Mouse (Mus musculus): ENCODE measurements at regions not wholly inside any gene's neighbourhood (a gene's known extent, or its start where the extent isn't known, plus 50 kb on each side); places are given as distances from the start of the nearest gene placed in this dataset.

GRCm38 (mm10) chr13:16100253-16100652 lies 88.6 kb downstream of the Inhba start:
- no peak for DNase-seq

DNA sequence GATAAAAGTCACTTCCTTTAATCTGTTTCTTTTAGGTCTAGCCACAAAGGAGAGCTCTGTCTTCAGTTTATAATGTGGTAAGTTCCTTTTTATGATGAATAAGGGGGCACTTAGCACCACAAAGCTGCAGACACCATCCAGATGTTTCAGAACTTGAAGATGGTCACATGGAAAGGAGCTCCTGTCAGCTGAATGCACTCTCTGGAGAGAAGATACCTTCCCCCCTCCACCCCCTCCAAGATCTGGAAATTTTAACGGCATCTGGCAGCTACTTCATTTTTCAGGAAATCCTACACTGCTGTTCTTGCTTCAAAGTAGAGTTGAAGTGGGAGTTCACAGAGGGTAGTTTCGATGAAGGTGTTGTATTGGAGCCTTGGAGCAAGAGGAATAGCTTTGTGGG lies 103.2 kb downstream of the Inhba start:
- no peak for DNase-seq

GRCm38 (mm10) chr13:16146686-16147085 lies 135.0 kb downstream of the Inhba start:
- no peak for DNase-seq

GRCm38 (mm10) chr13:16154926-16155325 lies 143.3 kb downstream of the Inhba start:
- no peak for DNase-seq

GRCm38 (mm10) chr13:16165204-16165894 lies 153.7 kb downstream of the Inhba start:
- no peak for DNase-seq

DNA sequence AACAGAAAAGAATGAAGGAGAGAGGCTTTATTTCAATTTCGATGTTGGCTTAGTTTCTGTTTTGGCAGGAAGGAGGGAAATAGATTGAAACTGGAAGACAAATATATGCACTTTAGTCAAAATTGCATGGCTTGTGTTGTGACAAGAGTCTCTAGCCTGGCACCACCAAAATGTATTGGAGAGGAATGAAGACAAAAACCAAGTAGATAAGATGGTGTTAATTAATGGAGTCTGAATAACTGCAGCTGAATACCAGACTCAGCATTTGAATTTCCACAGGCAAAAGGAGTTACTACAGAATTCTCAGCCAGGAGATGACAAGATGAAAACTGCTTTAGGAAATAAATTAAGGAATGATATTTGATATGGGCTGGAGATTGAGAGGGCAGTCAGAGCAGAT lies 185.0 kb downstream of the Inhba start:
- DNase-seq = no peak

GRCm38 (mm10) chr13:16200046-16200445 lies 188.4 kb downstream of the Inhba start:
- no peak for DNase-seq

- DNase-seq = no peak
Measured at GRCm38 (mm10) chr13:16203147-16203546, 191.5 kb downstream of the Inhba start.

DNA sequence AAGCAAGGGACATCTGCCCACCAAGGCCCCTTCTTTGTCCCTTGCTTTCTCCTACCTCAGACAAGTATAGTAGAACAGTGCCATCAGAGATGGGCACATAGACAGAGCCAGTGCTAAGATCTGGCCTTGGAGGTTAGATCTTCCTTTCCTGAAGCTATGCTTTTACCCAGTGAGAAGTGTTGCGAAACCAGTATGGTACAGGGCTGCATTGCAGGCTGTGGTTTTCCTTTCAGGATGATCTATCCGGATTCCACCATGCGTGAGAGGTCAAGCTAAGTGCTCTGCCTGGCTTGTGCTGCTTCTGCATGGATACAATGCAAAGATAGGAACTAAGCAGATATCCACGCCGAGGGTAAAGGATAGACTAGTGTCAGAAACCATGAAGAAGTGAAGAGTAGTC lies 192.4 kb downstream of the Inhba start:
- DNase-seq = no peak

GRCm38 (mm10) chr13:16211482-16211881 lies 199.8 kb downstream of the Inhba start:
- no peak for DNase-seq

DNA sequence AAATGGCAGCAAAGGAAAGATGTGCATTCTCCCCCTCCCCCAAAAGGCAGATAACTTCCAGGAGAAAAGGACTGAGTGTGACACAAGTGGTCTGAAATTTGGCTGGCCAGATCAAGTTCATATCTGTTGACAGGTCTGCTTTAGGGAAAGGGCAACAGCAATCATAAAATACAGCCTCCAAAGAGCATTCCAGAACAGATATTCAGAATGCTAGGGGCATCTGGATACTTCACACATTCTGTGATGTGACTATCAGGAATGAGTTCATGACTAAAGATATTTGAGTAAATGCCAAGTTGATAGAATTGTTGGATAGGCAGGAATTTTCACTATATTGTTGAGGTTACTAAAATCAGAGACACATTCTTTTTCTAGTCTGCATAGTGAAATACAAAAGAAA lies 208.2 kb downstream of the Inhba start:
- no peak for DNase-seq

DNA sequence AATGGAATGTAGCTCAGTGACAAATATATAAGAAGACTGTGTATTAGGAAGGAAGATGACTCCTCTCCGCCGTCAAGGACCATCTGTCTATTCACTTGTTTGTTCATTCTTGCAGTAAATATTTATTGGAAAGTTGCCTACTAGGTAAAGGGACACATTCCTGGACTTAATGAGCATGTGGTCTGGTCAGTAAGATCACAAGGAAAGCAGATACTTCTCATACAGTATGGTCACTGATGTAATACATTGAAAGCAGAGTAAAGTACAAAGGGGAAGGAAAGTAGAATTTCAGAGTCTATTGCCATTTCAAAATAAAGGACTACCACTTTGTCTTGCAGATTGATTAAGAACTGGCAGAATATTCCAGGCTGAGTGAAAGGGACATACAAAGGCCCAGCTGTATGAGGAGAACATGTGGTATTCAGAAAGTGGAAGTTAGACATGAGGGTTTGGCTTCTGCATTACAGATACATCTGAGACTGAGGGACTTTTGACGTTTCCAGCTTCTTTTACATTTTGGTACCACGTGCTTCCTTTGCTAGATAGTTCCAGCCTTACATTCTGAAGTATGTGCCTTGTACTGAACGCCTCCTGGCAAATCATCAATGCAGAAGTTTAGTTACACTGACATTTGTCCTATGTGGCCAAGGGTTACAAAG lies 211.4 kb downstream of the Inhba start:
- no peak for DNase-seq

DNA sequence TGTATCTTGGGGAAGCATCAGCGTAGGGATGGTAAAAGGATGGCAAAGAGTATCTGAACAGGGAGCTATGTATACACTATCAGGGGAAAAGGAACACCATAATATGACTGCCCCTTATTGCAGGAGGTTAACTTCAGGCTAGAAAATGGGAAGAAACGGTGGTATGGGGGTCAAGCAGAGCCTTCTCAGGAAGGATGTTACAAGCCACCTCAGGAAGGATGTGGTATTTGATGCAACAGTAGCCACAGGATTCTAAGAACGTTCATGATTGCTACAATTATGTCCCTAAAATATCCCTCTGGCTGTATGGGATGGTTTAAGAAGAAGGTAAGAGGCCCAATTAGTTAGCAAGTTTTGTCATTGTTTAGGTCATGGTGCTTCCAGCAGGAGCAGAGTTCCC lies 249.5 kb downstream of the Inhba start:
- no peak for DNase-seq

DNA sequence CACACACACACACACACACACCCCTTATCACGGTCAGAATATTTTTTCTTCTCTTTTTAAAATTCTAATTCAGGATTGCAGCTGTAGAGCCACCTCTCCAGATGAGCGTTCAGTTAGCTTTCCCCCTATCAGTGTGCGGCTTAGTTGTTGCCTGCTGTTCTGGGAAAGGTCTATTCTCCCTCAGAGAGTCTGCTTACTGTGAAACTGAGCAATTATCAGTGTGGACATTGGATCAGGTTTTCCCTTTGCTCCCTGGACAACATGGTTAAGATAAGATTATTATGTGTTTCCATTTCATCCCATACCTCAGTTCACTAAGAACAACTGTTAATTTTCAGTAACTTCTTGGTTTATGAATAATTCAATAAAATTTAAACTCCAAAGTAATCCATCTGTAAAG lies 268.3 kb downstream of the Inhba start:
- no peak for DNase-seq

- DNase-seq = no peak
Measured at GRCm38 (mm10) chr13:16280742-16281141, 269.1 kb downstream of the Inhba start.

GRCm38 (mm10) chr13:16281777-16282176 lies 270.1 kb downstream of the Inhba start:
- DNase-seq = no peak

- no peak for DNase-seq
Measured at GRCm38 (mm10) chr13:16282230-16282629, 270.6 kb downstream of the Inhba start.

DNA sequence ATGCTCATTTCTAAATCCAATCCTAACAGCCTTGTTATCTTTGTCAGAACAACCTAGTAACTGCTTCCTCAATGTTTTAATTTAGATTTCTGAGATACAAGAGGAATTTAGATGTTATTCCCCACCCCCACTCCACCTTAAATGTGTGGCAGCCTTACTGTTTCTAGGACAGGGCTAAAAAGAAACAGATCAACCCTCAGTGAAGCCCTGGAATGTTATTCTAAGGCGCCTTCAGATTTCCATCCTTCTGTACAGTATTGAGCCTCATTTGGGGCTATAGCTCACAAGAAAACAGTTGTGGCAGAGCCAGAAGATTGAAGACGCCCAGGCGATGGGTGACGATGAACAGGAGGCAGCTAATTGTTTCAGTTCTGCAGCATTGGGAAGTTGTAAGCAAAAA lies 271.7 kb downstream of the Inhba start:
- DNase-seq = no peak

- no peak for DNase-seq
Measured at GRCm38 (mm10) chr13:16289633-16290032, 278.0 kb downstream of the Inhba start.

GRCm38 (mm10) chr13:16290784-16291183 lies 279.1 kb downstream of the Inhba start:
- DNase-seq = no peak

DNA sequence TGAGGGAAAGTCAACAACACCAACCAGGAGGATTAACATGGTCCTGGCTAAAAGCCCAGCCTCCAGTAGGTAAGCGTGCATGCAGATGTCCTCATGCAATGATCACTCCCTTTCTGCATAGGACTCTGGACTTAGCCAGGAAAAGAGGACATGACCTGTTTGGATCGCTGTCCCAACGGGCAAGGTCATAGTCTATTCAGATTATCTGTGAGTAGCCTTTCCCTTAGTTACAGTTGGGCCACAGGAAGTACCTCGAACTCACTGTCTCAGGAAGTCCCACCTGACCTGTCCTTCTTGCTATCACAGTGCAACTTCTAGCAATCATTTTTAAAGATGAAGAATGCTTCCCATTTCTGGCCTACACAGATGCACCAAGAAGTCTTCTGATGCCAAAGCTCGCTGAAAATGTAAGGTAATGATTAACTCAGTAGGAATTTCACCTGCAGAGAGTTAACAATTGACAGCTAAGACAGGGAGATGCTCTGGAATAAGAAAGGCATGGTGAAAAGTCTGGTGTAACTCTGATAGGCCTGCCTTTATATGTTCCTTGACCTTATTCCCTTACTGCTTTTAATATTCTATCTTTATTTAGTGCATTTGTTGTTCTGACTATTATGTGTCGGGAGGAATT lies 280.1 kb downstream of the Inhba start:
- DNase-seq = peak; percentile 5

DNA sequence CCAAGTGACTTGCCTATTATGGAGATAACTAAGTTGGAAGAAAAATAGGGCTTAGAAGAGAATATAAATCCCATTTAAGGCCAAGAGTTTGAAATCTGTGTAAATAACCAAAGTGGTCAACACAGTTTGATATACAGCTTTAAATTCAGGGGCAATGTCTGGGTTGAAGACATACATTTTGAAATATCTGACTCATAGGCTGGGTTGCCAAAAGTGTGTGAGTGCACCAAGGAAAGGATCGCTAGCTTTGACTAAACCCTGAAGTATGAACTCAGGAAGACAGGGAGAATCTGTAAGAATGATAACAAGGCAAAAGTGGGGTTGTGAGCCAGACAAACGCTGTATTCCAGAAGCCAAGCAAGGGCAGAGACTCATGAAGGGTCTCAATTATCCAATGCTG lies 288.1 kb downstream of the Inhba start:
- no peak for DNase-seq

- no peak for DNase-seq
Measured at GRCm38 (mm10) chr13:16314669-16315068, 303.0 kb downstream of the Inhba start.

GRCm38 (mm10) chr13:16315689-16316088 lies 304.0 kb downstream of the Inhba start:
- no peak for DNase-seq
